ENCODE assay signal across 8 mouse cellular contexts in genomic region chr10:125725077-125725680, GRCm38 (mm10).
DNase-seq lines count a peak whose midpoint lies in the region; ATAC-seq and TF ChIP-seq lines count a peak whose summit lies in the region.

No protein-coding gene starts in this region.

- no peaks in the 10 kb centered on the region for H3K36me3 ChIP-seq in ES-E14 (ENCODE audit: control insufficient read depth, insufficient read depth, low read length, poor library complexity, severe bottlenecking)
- no peaks in the 10 kb centered on the region for H3K36me3 ChIP-seq in forebrain, postnatal 0 days (ENCODE audit: insufficient read depth)

- H3K4me1 ChIP-seq in ES-E14 (ENCODE audit: control insufficient read depth in 2 of 2, insufficient read depth in 2 of 2, low read length in 2 of 2, poor library complexity in 1 of 2): no peaks in the 10 kb centered on the region
- no peaks in the 10 kb centered on the region for H3K4me1 ChIP-seq in forebrain, postnatal 0 days (ENCODE audit: insufficient read depth)

- H3K4me3 ChIP-seq in ES-E14 (ENCODE audit: insufficient read depth in 1 of 2, low read depth in 1 of 2, low read length in 2 of 2, poor library complexity in 1 of 2, severe bottlenecking in 1 of 2): no peak overlapping the region
- no peak overlapping the region for H3K4me3 ChIP-seq in forebrain, postnatal 0 days (ENCODE audit: low read depth, low read length)
- H3K4me3 ChIP-seq in layer of hippocampus, adult 2 months: peak overlapping the region; percentile 26; the same call in 1 of the 2 replicates

- H3K4me2 ChIP-seq in forebrain, postnatal 0 days (ENCODE audit: low read depth): no peak overlapping the region

- peak; percentile 78 for TF ChIP-seq CTCF in forebrain, postnatal 0 days (IDR thresholded peaks at IDR 0.05; ENCODE audit: low read depth)
- peak; percentile 87 for TF ChIP-seq CTCF in layer of hippocampus, adult 2 months (conservative IDR thresholded peaks at IDR 0.05)

- peak; percentile 61; the same call in 1 of the 2 replicates for ATAC-seq in forebrain, postnatal 0 days
- peak; percentile 99 to 100 for ATAC-seq in hematopoietic stem cell, adult 5-6 weeks (replicated peaks in 1 of 2; ENCODE audit: insufficient read depth in 1 of 2, low FRiP score in 2 of 2, low TSS enrichment in 1 of 2, low read depth in 1 of 2, poor library complexity in 2 of 2, severe bottlenecking in 2 of 2)
- peak; percentile 48; the same call in 1 of the 2 replicates for ATAC-seq in neutrophil, adult 5-6 weeks (ENCODE audit: extremely low read depth, insufficient number of reproducible peaks, low FRiP score, poor library complexity, severe bottlenecking)

- in situ Hi-C loops in ES-E14 (cut with MboI; ENCODE audit: low sequenced_read_pairs in 2 of 2, unreplicated experiment in 2 of 2): no loop called here

- H3K27me3 ChIP-seq in forebrain, postnatal 0 days (ENCODE audit: insufficient read depth, low read length): no peaks in the 10 kb centered on the region

- no peak overlapping the region for H3K9ac ChIP-seq in ES-E14 (ENCODE audit: insufficient read depth, low read depth, low read length, poor library complexity, severe bottlenecking)
- H3K9ac ChIP-seq in forebrain, postnatal 0 days: no peak overlapping the region

- peak; percentile 68 for DNase-seq in ES-E14 (ENCODE audit: low read depth, low spot score)
- peak; percentile 75 for DNase-seq in brain, adult 2 months (ENCODE audit: low read depth, low spot score)
- peak; percentile 66 for DNase-seq in forebrain, postnatal 0 days
- DNase-seq in layer of hippocampus, adult 2 months (ENCODE audit: low spot score in 2 of 2): peak; percentile 37 to 49
- peak; percentile 73 to 81 for DNase-seq in lung, adult 18-20 months
- DNase-seq in urinary bladder, postnatal 25 days (ENCODE audit: low spot score): peak; percentile 40

- 37% methylated on average over 18 of the region's 18 CpGs for WGBS in forebrain, postnatal 0 days

- no peak overlapping the region for H3K27ac ChIP-seq in ES-E14 (ENCODE audit: insufficient read depth, low read depth, low read length, poor library complexity, severe bottlenecking)
- no peak overlapping the region for H3K27ac ChIP-seq in forebrain, postnatal 0 days (ENCODE audit: low read depth, low read length)
- H3K27ac ChIP-seq in layer of hippocampus, adult 2 months: no peak overlapping the region

- no peaks in the 10 kb centered on the region for H3K9me3 ChIP-seq in ES-E14 (ENCODE audit: control insufficient read depth, insufficient read depth, low read depth, low read length)
- H3K9me3 ChIP-seq in forebrain, postnatal 0 days (ENCODE audit: low read length): no peaks in the 10 kb centered on the region

TF ChIP-seq in ES-E14, 5 proteins besides CTCF, POLR2A, EP300 and RAD21:
- TF ChIP-seq ZNF384 (IDR thresholded peaks at IDR 0.05; ENCODE audit: low read depth, low read length) (peak; percentile 99), HCFC1 (IDR thresholded peaks at IDR 0.05; ENCODE audit: borderline replicate concordance, insufficient read depth, low read length) (no peak), ZC3H11A (IDR thresholded peaks at IDR 0.05; ENCODE audit: borderline replicate concordance, low read depth, low read length) (peak; percentile 49; the same call in 1 of the 2 replicates), CHD2 (IDR thresholded peaks at IDR 0.05; ENCODE audit: low read depth, low read length) (no peak), MAFK (IDR thresholded peaks at IDR 0.05; ENCODE audit: insufficient read depth, low read depth, low read length) (no peak)

Comparison
In these comparisons a context has a peak if more than half of its experiments do, and no peak if none do; other contexts are left out.
1. ATAC-seq: peak in every context shown above with its lines; median percentile 100 in hematopoietic stem cell, adult 5-6 weeks; 61 in forebrain, postnatal 0 days; 48 in neutrophil, adult 5-6 weeks.